ENCODE assay signal across 22 mouse cellular contexts in the genomic region with DNA sequence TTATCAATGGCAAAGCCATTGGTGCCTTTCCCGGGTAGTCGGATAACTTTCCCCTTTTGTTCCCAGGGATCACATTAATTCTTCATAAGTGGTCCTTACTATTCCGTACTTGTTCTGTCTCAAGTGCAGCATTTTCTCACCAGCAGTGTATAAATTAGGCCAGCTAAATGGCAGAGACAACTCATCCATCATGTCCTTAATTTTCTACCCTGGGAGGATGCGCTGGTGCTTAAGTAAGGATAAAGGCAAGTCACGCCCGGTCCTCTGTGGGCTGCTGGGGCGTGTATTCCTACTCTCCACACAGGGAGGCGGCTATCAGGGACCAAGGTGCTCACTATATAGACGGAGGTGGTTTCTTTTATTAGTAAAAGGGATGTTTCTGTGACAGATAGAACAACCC.
A peak's percentile ranks its signal among the peaks of the same experiment; 100 is the strongest.
DNase-seq lines count a peak whose midpoint lies in the region; ATAC-seq and TF ChIP-seq lines count a peak whose summit lies in the region.
"Had no signal": no experiment of that assay in that cellular context is flagged by ENCODE, and none has a peak within 500 bp of the region (broad histone marks: within the 10 kb centered on the region; RNA-seq: fewer than 3 reads in every experiment).

No protein-coding gene starts in this region.

- TF ChIP-seq CTCF in lung, adult 2 months (IDR thresholded peaks at IDR 0.05; ENCODE audit: insufficient read depth, low read length) = no peak

- TF ChIP-seq POLR2A in lung, adult 2 months (IDR thresholded peaks at IDR 0.05; ENCODE audit: borderline replicate concordance, extremely low read depth, low read depth, low read length) = no peak

- H3K4me2 ChIP-seq in hindbrain, embryonic 11.5 days (replicated peaks; ENCODE audit: low read depth, low read length) = no peak overlapping the region
- H3K4me2 ChIP-seq in hindbrain, embryonic 16.5 days (ENCODE audit: low read length) = no peak overlapping the region
- H3K4me2 ChIP-seq in hindbrain, embryonic 12.5 days (replicated peaks) = peak overlapping the region; percentile 24; the same call in 1 of the 2 replicates
- H3K4me2 ChIP-seq in midbrain, embryonic 13.5 days (replicated peaks) = no peak overlapping the region; the same call in 1 of the 2 replicates
- H3K4me2 ChIP-seq: embryonic facial prominence, embryonic 12.5 days; heart, embryonic 12.5 days had no signal

- no peaks in the 10 kb centered on the region for H3K9me3 ChIP-seq in hindbrain, embryonic 11.5 days (ENCODE audit: control insufficient read depth, low read length)
- no peaks in the 10 kb centered on the region for H3K9me3 ChIP-seq in hindbrain, embryonic 16.5 days (ENCODE audit: control insufficient read depth, low read length)
- H3K9me3 ChIP-seq in hindbrain, embryonic 12.5 days (replicated peaks) = no peaks in the 10 kb centered on the region
- H3K9me3 ChIP-seq in midbrain, embryonic 13.5 days = no peaks in the 10 kb centered on the region
- H3K9me3 ChIP-seq: embryonic facial prominence, embryonic 12.5 days; heart, embryonic 12.5 days had no signal

- H3K4me3 ChIP-seq in hindbrain, embryonic 11.5 days (ENCODE audit: low read depth, low read length) = no peak overlapping the region
- no peak overlapping the region for H3K4me3 ChIP-seq in hindbrain, embryonic 16.5 days (ENCODE audit: low read length)
- no peak overlapping the region for H3K4me3 ChIP-seq in hindbrain, embryonic 12.5 days
- no peak overlapping the region for H3K4me3 ChIP-seq in midbrain, embryonic 13.5 days (replicated peaks)
- H3K4me3 ChIP-seq in lung, adult 2 months (replicated peaks; ENCODE audit: extremely low read depth, low read depth, low read length) = no peak overlapping the region
- H3K4me3 ChIP-seq: embryonic facial prominence, embryonic 12.5 days; erythroblast, embryonic 14.5 days; heart, embryonic 12.5 days had no signal

- peak; percentile 55 for DNase-seq in hindbrain, embryonic 11.5 days (ENCODE audit: low spot score)
- no peak for DNase-seq in lung, postnatal 25 days (ENCODE audit: low spot score)
- DNase-seq in lung, adult 2 months = no peak
- no peak for DNase-seq in cerebellum, adult 11-12 months
- DNase-seq: adrenal gland, postnatal 25 days; cerebellum, adult 18-20 months; cerebellum, postnatal 36 days; heart, adult 11 months; heart, postnatal 14 days; kidney, adult 2 months; kidney, postnatal 10 days; right cerebral cortex, adult 18-20 months had no signal

- WGBS in hindbrain, embryonic 11.5 days = 27% methylated on average over 9 of the region's 9 CpGs
- 13% methylated on average over 9 of the region's 9 CpGs for WGBS in hindbrain, embryonic 16.5 days
- WGBS in hindbrain, embryonic 12.5 days = 15% methylated on average over 9 of the region's 9 CpGs
- WGBS in midbrain, embryonic 13.5 days = 5% methylated on average over 9 of the region's 9 CpGs
- WGBS in lung, adult 2 months = 50% methylated on average over 9 of the region's 9 CpGs

- no peaks in the 10 kb centered on the region for H3K27me3 ChIP-seq in hindbrain, embryonic 11.5 days (ENCODE audit: control insufficient read depth, insufficient read depth, low read length)
- H3K27me3 ChIP-seq in hindbrain, embryonic 16.5 days (replicated peaks; ENCODE audit: control insufficient read depth, insufficient read depth, low read length) = no peaks in the 10 kb centered on the region
- H3K27me3 ChIP-seq in hindbrain, embryonic 12.5 days = peaks cover 8% of the 10 kb centered on the region; the same call in 1 of the 2 replicates
- peaks cover 9% of the 10 kb centered on the region; the same call in 1 of the 2 replicates for H3K27me3 ChIP-seq in midbrain, embryonic 13.5 days
- H3K27me3 ChIP-seq: CH12.LX; embryonic facial prominence, embryonic 12.5 days had no signal

- ATAC-seq in hindbrain, embryonic 11.5 days (ENCODE audit: low FRiP score) = peak; percentile 68
- no peak for ATAC-seq in hindbrain, embryonic 16.5 days
- ATAC-seq in hindbrain, embryonic 12.5 days (ENCODE audit: low FRiP score) = peak; percentile 35; the same call in 1 of the 2 replicates
- ATAC-seq in midbrain, embryonic 13.5 days = peak; percentile 49
- ATAC-seq: forebrain, embryonic 16.5 days; inflammation-experienced regulatory T-cells, adult 6 months had no signal

- no peak overlapping the region for H3K27ac ChIP-seq in hindbrain, embryonic 11.5 days (ENCODE audit: low read depth, low read length)
- H3K27ac ChIP-seq in hindbrain, embryonic 16.5 days (ENCODE audit: low read depth, low read length) = no peak overlapping the region
- H3K27ac ChIP-seq in hindbrain, embryonic 12.5 days = no peak overlapping the region
- no peak overlapping the region for H3K27ac ChIP-seq in midbrain, embryonic 13.5 days
- H3K27ac ChIP-seq: embryonic facial prominence, embryonic 12.5 days; liver, embryonic 14.5 days had no signal

- H3K9ac ChIP-seq in hindbrain, embryonic 11.5 days (ENCODE audit: low read depth, low read length) = no peak overlapping the region
- H3K9ac ChIP-seq in hindbrain, embryonic 16.5 days (ENCODE audit: low read depth, low read length) = no peak overlapping the region
- H3K9ac ChIP-seq in hindbrain, embryonic 12.5 days = no peak overlapping the region
- no peak overlapping the region for H3K9ac ChIP-seq in midbrain, embryonic 13.5 days (replicated peaks)
- H3K9ac ChIP-seq: embryonic facial prominence, embryonic 12.5 days; heart, embryonic 12.5 days; liver, embryonic 14.5 days had no signal

- peaks cover 4% of the 10 kb centered on the region for H3K4me1 ChIP-seq in hindbrain, embryonic 11.5 days (replicated peaks; ENCODE audit: control insufficient read depth, insufficient read depth, low read length)
- H3K4me1 ChIP-seq in hindbrain, embryonic 16.5 days (ENCODE audit: control insufficient read depth, insufficient read depth, low read depth, low read length) = peaks cover 8% of the 10 kb centered on the region
- H3K4me1 ChIP-seq in hindbrain, embryonic 12.5 days = peaks cover 20% of the 10 kb centered on the region
- peaks cover 17% of the 10 kb centered on the region for H3K4me1 ChIP-seq in midbrain, embryonic 13.5 days (replicated peaks)
- no peaks in the 10 kb centered on the region for H3K4me1 ChIP-seq in lung, adult 2 months (ENCODE audit: control insufficient read depth, insufficient read depth, low read length)
- H3K4me1 ChIP-seq: heart, embryonic 12.5 days had no signal

- no peaks in the 10 kb centered on the region for H3K36me3 ChIP-seq in hindbrain, embryonic 11.5 days (ENCODE audit: control insufficient read depth, insufficient read depth, low read length)
- H3K36me3 ChIP-seq in hindbrain, embryonic 16.5 days (ENCODE audit: control insufficient read depth, insufficient read depth, low read length) = no peaks in the 10 kb centered on the region
- no peaks in the 10 kb centered on the region for H3K36me3 ChIP-seq in hindbrain, embryonic 12.5 days
- H3K36me3 ChIP-seq in midbrain, embryonic 13.5 days = no peaks in the 10 kb centered on the region
- H3K36me3 ChIP-seq: embryonic facial prominence, embryonic 12.5 days; heart, embryonic 12.5 days had no signal
